Mouse (Mus musculus) hindbrain, embryonic 11.5 days (tissue): Measurements from ENCODE around the gene AL732309.1. TPM values are rescaled to one million over a fixed set of nuclear protein-coding genes. Genes with fewer than 3 reads are reported as not detected.

Experiments used
- ATAC-seq: fragments of 200-750 bp; cut with Nextera tagmentation; 2 replicates; pipeline ENCODE4 v1.8.0; 2017; ENCODE audit warnings: mild to moderate bottlenecking, moderate TSS enrichment, moderate library complexity; ENCODE audit not compliant: low FRiP score
- DNase-seq: peaks from one replicate; pipeline ENCODE4 v3.0.0-alpha.2; 2015; ENCODE audit warnings: low spot score
- H3K27ac ChIP-seq: fragments of 300-500 bp; sonication (generic); 2 replicates; pipeline ENCODE4 v1.5.1; 2014; ENCODE audit warnings: mild to moderate bottlenecking, low read depth, low read length
- H3K27me3 ChIP-seq: fragments of 300-500 bp; sonication (generic); 2 replicates; pipeline ENCODE4 v1.6.1; 2014; ENCODE audit warnings: mild to moderate bottlenecking, low read length, moderate library complexity, mixed read lengths; ENCODE audit not compliant: control insufficient read depth, insufficient read depth
- H3K36me3 ChIP-seq: fragments of 300-500 bp; sonication (generic); 2 replicates; pipeline ENCODE4 v1.6.1; 2014; ENCODE audit warnings: mild to moderate bottlenecking, low read length, moderate library complexity, mixed read lengths; ENCODE audit not compliant: control insufficient read depth, insufficient read depth
- H3K4me1 ChIP-seq: fragments of 300-500 bp; sonication (generic); replicated peaks from 2 replicates; pipeline ENCODE4 v1.6.1; 2014; ENCODE audit warnings: low read length, mixed read lengths; ENCODE audit not compliant: control insufficient read depth, insufficient read depth
- H3K4me2 ChIP-seq: fragments of 300-500 bp; sonication (generic); replicated peaks from 2 replicates; pipeline ENCODE4 v1.6.1; 2014; ENCODE audit warnings: mild to moderate bottlenecking, low read depth, low read length
- H3K4me3 ChIP-seq: fragments of 300-500 bp; sonication (generic); 2 replicates; pipeline ENCODE4 v1.5.1; 2014; ENCODE audit warnings: low read depth, low read length
- H3K9ac ChIP-seq: fragments of 300-500 bp; sonication (generic); 2 replicates; pipeline ENCODE4 v1.6.1; 2014; ENCODE audit warnings: low read depth, low read length
- H3K9me3 ChIP-seq: fragments of 300-500 bp; sonication (generic); 2 replicates; pipeline ENCODE4 v1.6.1; 2016; ENCODE audit warnings: low read length; ENCODE audit not compliant: control insufficient read depth
- WGBS: fragments of 180-500 bp; shearing (Covaris S2); extraction: QIAGEN DNeasy Blood & Tissue Kit; methylation state at CpG from one replicate; pipeline ENCODE4 v1.1.7; 2014; 5-methylcytosine and 5-hydroxymethylcytosine counted together
- polyA plus RNA-seq: library from polyadenylated mRNA; unstranded; fragments of >200 nt; fragmentation: Nextera tagmentation; extraction: Ambion mirVana; gene quantifications from 2 replicates; pipeline ENCODE4 v1.2.1, GENCODE M21; 2014

Gene AL732309.1
- polyA plus RNA-seq, 1 experiment from 2014 or later, result 4.3 TPM

- Histone ChIP-seq H3K4me3 (no peak within 1 kb of the TSS), H3K9ac (no peak within 1 kb of the TSS), H3K4me1 (no peaks in the 10 kb centered on the region), H3K27ac (no peak within 1 kb of the TSS), H3K36me3 (no peaks in the 10 kb centered on the region), H3K4me2 (no peak within 1 kb of the TSS), H3K9me3 (no peaks in the 10 kb centered on the region), H3K27me3 (no peaks in the 10 kb centered on the region)
- no peak for DNase-seq
- ATAC-seq, result no peak
Observed at GRCm38 (mm10) chr2:25218445-25218844, 28.2 kb downstream of the AL732309.1 start, which contains the start of gene Fam166a. Gene Fam166a (plus strand): TSS chr2:25218745.

GRCm38 (mm10) chr2:25217666-25218065, 29.0 kb downstream of the AL732309.1 start:
- H3K9ac ChIP-seq, result no peak overlapping the region
- H3K27me3 ChIP-seq, result no peaks in the 10 kb centered on the region
- H3K4me2 ChIP-seq, result no peak overlapping the region
- no peak overlapping the region for H3K27ac ChIP-seq
- no peak overlapping the region for H3K4me3 ChIP-seq
- no peaks in the 10 kb centered on the region for H3K9me3 ChIP-seq
- DNase-seq (no peak), ATAC-seq (no peak)
- no peaks in the 10 kb centered on the region for H3K4me1 ChIP-seq
- H3K36me3 ChIP-seq, result no peaks in the 10 kb centered on the region
- 68% methylated on average over 2 of the region's 2 CpGs for WGBS

DNA sequence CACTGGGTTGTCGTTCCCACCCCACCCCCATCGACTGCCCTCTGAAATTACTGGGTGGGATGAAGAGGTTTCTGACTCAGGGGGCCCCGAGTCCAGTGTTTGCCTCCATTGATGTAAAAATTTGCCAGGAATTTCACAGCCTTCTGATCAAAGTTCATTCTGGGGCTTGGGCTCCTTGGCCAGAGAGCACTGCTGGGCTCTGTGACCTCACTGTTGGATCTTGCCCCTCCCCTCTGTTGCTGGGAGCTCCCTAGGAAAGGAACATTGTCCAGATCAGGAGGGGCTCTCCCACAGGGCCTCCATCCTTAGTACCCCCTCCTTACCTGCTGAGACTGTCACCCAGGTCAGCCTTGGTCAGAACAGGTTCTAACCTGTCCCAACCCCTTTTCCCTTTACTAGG, 32.2 kb downstream of the AL732309.1 start, which contains the start of gene Stpg3:
Stpg3 (minus strand) TSS at position 194 of the 400 bp plus-strand sequence.
- Histone ChIP-seq H3K9me3 (no peaks in the 10 kb centered on the region), H3K27ac (no peak within 1 kb of the TSS), H3K27me3 (no peaks in the 10 kb centered on the region), H3K9ac (no peak within 1 kb of the TSS), H3K36me3 (no peaks in the 10 kb centered on the region), H3K4me2 (no peak within 1 kb of the TSS), H3K4me1 (peaks cover 6% of the 10 kb centered on the region; the same call in 1 of the 2 replicates), H3K4me3 (no peak within 1 kb of the TSS)
- WGBS, result 67% methylated on average over 3 of the region's 3 CpGs
- DNase-seq (no peak), ATAC-seq (no peak)

DNA sequence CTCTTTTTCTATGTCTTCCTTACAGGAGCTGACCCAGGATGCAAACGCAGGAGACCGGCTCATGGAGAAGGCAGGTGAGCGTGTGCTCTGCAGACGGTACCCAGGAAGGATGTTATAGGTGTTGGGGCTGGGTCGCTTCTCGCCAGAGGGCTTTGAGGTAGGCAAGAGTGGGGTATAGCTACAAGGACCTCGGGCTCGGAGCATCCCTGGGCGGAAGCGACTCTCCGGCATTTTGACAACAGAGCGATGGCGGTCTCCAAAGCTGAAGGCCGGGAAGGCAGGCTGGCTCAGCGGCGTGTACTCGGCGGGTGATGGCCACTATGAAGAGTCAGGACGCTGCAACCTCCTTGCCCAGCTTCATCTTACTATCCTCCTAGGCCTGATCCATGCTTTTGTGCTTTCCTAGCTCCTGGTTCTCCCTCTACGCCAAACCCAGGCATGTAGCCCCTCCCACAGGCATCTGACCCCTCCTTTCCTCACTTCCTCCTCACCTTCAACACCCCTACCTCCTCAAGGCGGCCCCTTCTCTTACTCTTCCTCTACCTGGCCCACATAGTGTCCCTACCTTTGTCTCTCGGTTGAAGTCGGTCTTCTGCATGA, 33.3 kb downstream of the AL732309.1 start:
- H3K27me3 ChIP-seq, result no peaks in the 10 kb centered on the region
- no peak overlapping the region for H3K4me3 ChIP-seq
- H3K4me1 ChIP-seq, result peaks cover 6% of the 10 kb centered on the region; the same call in 1 of the 2 replicates
- ATAC-seq (no peak), DNase-seq (no peak)
- no peaks in the 10 kb centered on the region for H3K9me3 ChIP-seq
- no peaks in the 10 kb centered on the region for H3K36me3 ChIP-seq
- H3K9ac ChIP-seq, result no peak overlapping the region
- H3K27ac ChIP-seq, result no peak overlapping the region
- 67% methylated on average over 23 of the region's 23 CpGs for WGBS
- H3K4me2 ChIP-seq, result no peak overlapping the region

GRCm38 (mm10) chr2:25211121-25211670, 35.5 kb downstream of the AL732309.1 start, which contains the start of gene Nelfb:
Gene Nelfb (minus strand): TSS chr2:25211489.
- peak; percentile 92 for DNase-seq
- H3K9ac ChIP-seq, result peak within 1 kb of the TSS; percentile 95
- H3K4me3 ChIP-seq, result peak within 1 kb of the TSS; percentile 90
- H3K27me3 ChIP-seq, result no peaks in the 10 kb centered on the region
- peak within 1 kb of the TSS; percentile 70 for H3K4me2 ChIP-seq
- H3K27ac ChIP-seq, result peak within 1 kb of the TSS; percentile 87
- H3K4me1 ChIP-seq, result peaks cover 6% of the 10 kb centered on the region; the same call in 1 of the 2 replicates
- under 1% methylated on average over 43 of the region's 44 CpGs for WGBS
- ATAC-seq, result peak; percentile 95
- no peaks in the 10 kb centered on the region for H3K36me3 ChIP-seq
- H3K9me3 ChIP-seq, result no peaks in the 10 kb centered on the region

GRCm38 (mm10) chr2:25210686-25211085, 36.0 kb downstream of the AL732309.1 start:
- H3K27ac ChIP-seq, result peak overlapping the region; percentile 87; the same call in 1 of the 2 replicates
- DNase-seq (no peak), ATAC-seq (peak; percentile 55; the same call in 1 of the 2 replicates)
- H3K9ac ChIP-seq, result peak overlapping the region; percentile 95
- under 1% methylated on average over 24 of the region's 24 CpGs for WGBS
- H3K27me3 ChIP-seq, result no peaks in the 10 kb centered on the region
- H3K4me2 ChIP-seq, result peak overlapping the region; percentile 70
- 0 out of 2 replicates have a peak, but pooled peaks cover 2% of the 10 kb centered on the region for H3K36me3 ChIP-seq
- peak overlapping the region; percentile 90 for H3K4me3 ChIP-seq
- H3K4me1 ChIP-seq, result peaks cover 6% of the 10 kb centered on the region; the same call in 1 of the 2 replicates
- H3K9me3 ChIP-seq, result no peaks in the 10 kb centered on the region

DNA sequence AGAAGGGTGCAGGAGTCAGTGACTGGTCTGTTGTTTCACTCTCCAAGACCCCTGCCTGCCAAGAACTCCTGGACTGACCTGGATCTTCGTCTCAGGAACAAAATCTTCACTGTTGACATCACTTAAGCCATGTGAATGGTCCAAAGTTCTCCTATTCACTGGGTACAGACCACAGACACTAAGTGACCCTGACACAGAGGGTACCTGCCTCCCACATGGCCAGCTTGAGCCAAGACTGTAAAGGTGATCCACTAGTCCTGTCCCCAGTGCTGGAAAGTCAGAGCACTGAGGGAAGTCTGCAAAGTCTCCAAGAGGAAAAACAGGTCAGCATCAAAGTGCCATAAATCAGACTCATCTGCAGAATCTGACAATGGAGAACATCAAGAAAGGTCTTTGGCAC, 39.1 kb downstream of the AL732309.1 start:
- Histone ChIP-seq H3K27me3 (no peaks in the 10 kb centered on the region), H3K4me2 (no peak overlapping the region), H3K36me3 (0 out of 2 replicates have a peak, but pooled peaks cover 4% of the 10 kb centered on the region), H3K4me3 (no peak overlapping the region), H3K9me3 (no peaks in the 10 kb centered on the region), H3K4me1 (peaks cover 6% of the 10 kb centered on the region; the same call in 1 of the 2 replicates), H3K27ac (no peak overlapping the region), H3K9ac (no peak overlapping the region)
- no peak for ATAC-seq
- DNase-seq, result no peak
- WGBS, result 92% methylated on average over 1 of the region's 1 CpGs

GRCm38 (mm10) chr2:25203631-25204214, 42.9 kb downstream of the AL732309.1 start:
- H3K36me3 ChIP-seq, result peaks cover 11% of the 10 kb centered on the region; the same call in 1 of the 2 replicates
- no peak overlapping the region for H3K9ac ChIP-seq
- no peak overlapping the region for H3K4me3 ChIP-seq
- no peaks in the 10 kb centered on the region for H3K27me3 ChIP-seq
- H3K4me1 ChIP-seq, result no peaks in the 10 kb centered on the region
- no peaks in the 10 kb centered on the region for H3K9me3 ChIP-seq
- no peak overlapping the region for H3K27ac ChIP-seq
- DNase-seq (no peak), ATAC-seq (no peak)
- no peak overlapping the region for H3K4me2 ChIP-seq
- 78% methylated on average over 4 of the region's 4 CpGs for WGBS
